Mouse (Mus musculus): ENCODE data around the gene D330020A13Rik. TPM values are rescaled to one million over a fixed set of nuclear protein-coding genes. Genes with fewer than 3 reads are reported as not detected.

D330020A13Rik gene
- total RNA-seq (2014; fragmentation: Nextera tagmentation): not detected in 2 replicates
- total RNA-seq (2017): not detected in 2 replicates

- ATAC-seq (replicated peaks; ENCODE audit: low FRiP score, low TSS enrichment, poor library complexity, severe bottlenecking): 0 out of 2 replicates have a peak, but pooled peaks have one; percentile 50
These were observed at the start of gene D330020A13Rik, which contains the start of gene B4galnt3 for GRCm38 (mm10) chr6:120294056-120294784. TSS of gene D330020A13Rik (plus strand) at chr6:120294364. TSS of gene B4galnt3 (minus strand) at chr6:120294559.

- no peak for ATAC-seq (replicated peaks; ENCODE audit: low FRiP score, low TSS enrichment, poor library complexity, severe bottlenecking)
These were observed 47.5 kb upstream of the D330020A13Rik start for GRCm38 (mm10) chr6:120246676-120247075.

- no peak for ATAC-seq (replicated peaks; ENCODE audit: low FRiP score, low TSS enrichment, poor library complexity, severe bottlenecking)
These were observed 44.3 kb upstream of the D330020A13Rik start for GRCm38 (mm10) chr6:120249831-120250230.

- no peak for ATAC-seq (replicated peaks; ENCODE audit: low FRiP score, low TSS enrichment, poor library complexity, severe bottlenecking)
These were observed 43.2 kb upstream of the D330020A13Rik start for GRCm38 (mm10) chr6:120251010-120251409.

- ATAC-seq (replicated peaks; ENCODE audit: low FRiP score, low TSS enrichment, poor library complexity, severe bottlenecking): no peak
These were observed 41.4 kb upstream of the D330020A13Rik start for GRCm38 (mm10) chr6:120252741-120253140.

- ATAC-seq (replicated peaks; ENCODE audit: low FRiP score, low TSS enrichment, poor library complexity, severe bottlenecking): no peak
These were observed 39.5 kb upstream of the D330020A13Rik start for GRCm38 (mm10) chr6:120254640-120255039.

- no peak for ATAC-seq (replicated peaks; ENCODE audit: low FRiP score, low TSS enrichment, poor library complexity, severe bottlenecking)
These were observed 39.0 kb upstream of the D330020A13Rik start for GRCm38 (mm10) chr6:120255144-120255543.

- ATAC-seq (replicated peaks; ENCODE audit: low FRiP score, low TSS enrichment, poor library complexity, severe bottlenecking): no peak
These were observed 38.5 kb upstream of the D330020A13Rik start for GRCm38 (mm10) chr6:120255701-120256100.

- ATAC-seq (replicated peaks; ENCODE audit: low FRiP score, low TSS enrichment, poor library complexity, severe bottlenecking): no peak
These were observed 37.7 kb upstream of the D330020A13Rik start for GRCm38 (mm10) chr6:120256431-120256935.

- ATAC-seq (replicated peaks; ENCODE audit: low FRiP score, low TSS enrichment, poor library complexity, severe bottlenecking): no peak
These were observed 34.7 kb upstream of the D330020A13Rik start for GRCm38 (mm10) chr6:120259481-120259880.

- ATAC-seq (replicated peaks; ENCODE audit: low FRiP score, low TSS enrichment, poor library complexity, severe bottlenecking): no peak
These were observed 31.2 kb upstream of the D330020A13Rik start for GRCm38 (mm10) chr6:120262886-120263531.

- no peak for ATAC-seq (replicated peaks; ENCODE audit: low FRiP score, low TSS enrichment, poor library complexity, severe bottlenecking)
These were observed 30.6 kb upstream of the D330020A13Rik start for GRCm38 (mm10) chr6:120263608-120264007.

- no peak for ATAC-seq (replicated peaks; ENCODE audit: low FRiP score, low TSS enrichment, poor library complexity, severe bottlenecking)
These were observed 30.0 kb upstream of the D330020A13Rik start for GRCm38 (mm10) chr6:120264151-120264550.

GRCm38 (mm10) chr6:120274181-120274580 lies 20.0 kb upstream of the D330020A13Rik start:
- no peak for ATAC-seq (replicated peaks; ENCODE audit: low FRiP score, low TSS enrichment, poor library complexity, severe bottlenecking)

GRCm38 (mm10) chr6:120274887-120275286 lies 19.3 kb upstream of the D330020A13Rik start:
- ATAC-seq (replicated peaks; ENCODE audit: low FRiP score, low TSS enrichment, poor library complexity, severe bottlenecking): no peak

- no peak for ATAC-seq (replicated peaks; ENCODE audit: low FRiP score, low TSS enrichment, poor library complexity, severe bottlenecking)
These were observed 18.9 kb upstream of the D330020A13Rik start for GRCm38 (mm10) chr6:120275301-120275700.

GRCm38 (mm10) chr6:120276874-120277449 lies 17.2 kb upstream of the D330020A13Rik start:
- ATAC-seq (replicated peaks; ENCODE audit: low FRiP score, low TSS enrichment, poor library complexity, severe bottlenecking): no peak

- ATAC-seq (replicated peaks; ENCODE audit: low FRiP score, low TSS enrichment, poor library complexity, severe bottlenecking): no peak
These were observed 6.9 kb upstream of the D330020A13Rik start for GRCm38 (mm10) chr6:120287279-120287678.

- ATAC-seq (replicated peaks; ENCODE audit: low FRiP score, low TSS enrichment, poor library complexity, severe bottlenecking): no peak
These were observed 5.6 kb upstream of the D330020A13Rik start for GRCm38 (mm10) chr6:120288541-120288940.

- no peak for ATAC-seq (replicated peaks; ENCODE audit: low FRiP score, low TSS enrichment, poor library complexity, severe bottlenecking)
These were observed 4.7 kb upstream of the D330020A13Rik start for GRCm38 (mm10) chr6:120289430-120289829.

Data from megakaryocyte-erythroid progenitor cell, adult 5-6 weeks (primary cell).